Mouse (Mus musculus) ZHBTc4 (cell line): ENCODE results near the gene Sec14l1.

Experiments used
- DNase-seq: peaks from one replicate; pipeline ENCODE4 v3.0.0-alpha.2; 2011; ENCODE audit warnings: low read depth, low spot score

Gene Sec14l1

DNA sequence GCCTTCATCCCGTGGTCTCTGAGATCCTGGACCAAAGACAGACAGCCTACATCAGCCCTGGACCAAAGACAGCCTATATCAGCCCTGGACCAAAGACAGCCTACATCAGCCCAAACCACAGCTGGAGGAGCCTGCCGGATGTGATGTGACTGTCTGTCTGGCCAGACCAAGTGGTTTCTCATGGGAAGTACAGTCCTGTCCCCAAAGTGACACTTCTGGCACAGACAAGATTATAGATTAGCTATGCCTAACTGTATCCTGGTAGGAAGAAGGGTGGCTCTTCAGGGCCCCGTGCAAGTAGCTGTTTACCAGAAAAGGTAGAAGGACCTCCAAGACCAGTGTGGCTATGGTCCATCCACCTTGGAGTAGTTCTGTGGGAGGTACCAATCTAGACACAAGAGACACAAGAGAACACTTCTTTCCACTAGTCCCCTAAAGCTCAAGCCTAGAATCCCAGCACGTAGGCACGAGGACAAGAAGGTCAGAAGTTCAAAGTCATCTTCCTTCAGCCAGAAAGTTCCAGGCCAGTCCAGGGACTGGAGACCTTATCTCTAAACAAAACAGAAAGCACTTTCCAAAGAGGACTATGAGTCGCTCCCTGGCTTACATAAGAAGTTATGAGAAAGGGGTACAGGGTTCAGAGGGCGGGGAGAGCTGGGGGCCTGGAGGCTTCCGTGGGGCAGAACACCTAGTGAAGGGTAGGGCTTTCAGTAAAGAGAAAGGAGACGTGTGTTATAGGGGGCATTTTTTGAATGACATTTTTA is 27.8 kb upstream of the Sec14l1 start:
- no peak for DNase-seq

DNA sequence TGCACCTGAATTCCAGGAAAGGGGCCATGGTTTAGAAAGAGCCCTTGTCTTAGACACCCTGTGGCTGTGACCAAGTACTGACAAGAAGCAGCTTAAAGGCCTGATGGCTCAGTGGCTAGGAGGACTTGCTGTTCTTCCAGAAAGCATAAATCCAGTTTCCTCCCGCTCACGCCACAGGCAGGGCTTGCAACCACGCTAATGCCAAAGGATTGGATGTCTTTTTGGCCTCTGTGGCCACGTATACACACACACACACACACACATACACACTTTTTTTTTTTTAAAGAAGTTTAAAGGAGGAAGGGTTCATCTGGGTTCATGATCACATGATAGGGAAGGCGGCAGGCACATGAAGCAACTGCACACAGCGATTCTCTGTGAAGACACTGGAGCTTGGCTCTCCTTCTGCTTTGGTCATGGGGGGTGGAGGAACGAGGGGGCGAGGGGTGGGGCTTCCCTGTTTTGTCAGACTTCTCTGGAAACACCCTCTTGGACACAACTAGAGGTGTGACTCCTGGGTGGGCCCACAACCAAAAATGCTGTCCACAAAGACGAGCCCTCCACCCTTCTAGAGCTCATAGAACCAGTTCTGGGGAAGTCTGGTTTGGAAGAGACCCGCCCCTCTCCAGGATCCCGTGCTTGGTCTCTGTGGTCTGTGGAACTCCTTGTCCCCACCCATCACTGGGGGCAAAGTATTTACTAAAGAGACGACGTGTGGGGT is 26.5 kb upstream of the Sec14l1 start:
- peak; percentile 93 for DNase-seq

GRCm38 (mm10) chr11:117089673-117090419 is 25.1 kb upstream of the Sec14l1 start:
- no peak for DNase-seq

DNA sequence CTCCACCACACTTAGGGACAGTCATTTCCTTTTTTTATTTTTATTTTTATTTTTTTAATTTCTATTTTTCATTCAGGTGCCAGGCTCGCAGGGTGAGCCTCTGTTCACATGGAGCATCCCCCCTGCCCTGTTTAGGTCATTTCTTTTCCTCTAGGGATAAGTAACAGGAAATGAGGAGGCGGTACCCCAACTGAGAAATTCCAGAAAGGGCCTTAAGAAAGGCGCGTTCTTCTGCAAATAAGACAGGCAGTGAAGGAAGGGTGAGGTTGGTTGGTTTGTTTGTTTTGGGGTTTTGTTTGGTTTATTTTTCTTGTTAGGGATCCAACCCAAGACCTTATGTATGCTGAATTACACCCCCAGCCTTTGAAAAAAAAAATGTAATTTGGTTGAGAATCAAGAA is 23.6 kb upstream of the Sec14l1 start:
- no peak for DNase-seq

- DNase-seq: peak; percentile 96
Measured at GRCm38 (mm10) chr11:117091845-117092244, 23.1 kb upstream of the Sec14l1 start.

DNA sequence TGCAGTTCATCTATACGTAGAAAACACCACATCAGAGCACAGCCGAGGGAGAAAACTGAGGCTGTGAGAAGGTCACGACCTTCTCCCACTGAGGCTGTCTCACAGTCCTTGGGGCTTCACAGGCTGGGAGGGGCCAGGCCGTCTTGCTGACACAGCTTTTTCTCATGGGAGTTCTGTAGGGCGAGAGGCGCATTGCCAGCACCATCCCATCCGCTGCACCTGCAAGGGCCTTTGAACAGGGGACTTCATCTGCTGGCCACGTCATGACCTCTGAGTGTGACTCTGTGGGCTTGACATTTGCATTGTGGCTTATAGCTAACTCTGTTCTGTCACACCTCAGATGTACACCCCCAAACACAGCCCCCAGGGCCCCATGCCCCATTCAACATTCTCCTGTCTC is 22.3 kb upstream of the Sec14l1 start:
- DNase-seq: peak; percentile 91

GRCm38 (mm10) chr11:117093900-117094552 is 20.9 kb upstream of the Sec14l1 start:
- DNase-seq: no peak

DNA sequence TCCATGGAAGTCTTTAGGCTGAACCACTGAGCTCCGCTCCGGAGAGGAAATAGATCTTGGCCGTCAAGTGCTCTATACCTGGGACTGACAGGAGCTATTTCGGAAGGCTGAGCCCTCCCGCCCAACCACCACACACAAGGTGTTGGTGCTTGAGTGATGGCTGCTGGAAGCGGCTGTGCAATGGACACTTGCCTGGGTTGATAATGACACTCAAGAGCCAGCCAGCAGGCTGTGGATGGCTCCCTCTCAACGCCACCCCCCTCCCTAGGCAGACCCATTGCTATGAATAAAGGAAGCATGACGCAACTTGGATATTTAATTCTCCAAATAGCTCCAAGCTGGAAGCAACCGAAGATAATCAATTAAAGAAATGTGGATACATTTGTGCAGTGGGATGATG is 20.3 kb upstream of the Sec14l1 start:
- no peak for DNase-seq

- DNase-seq: no peak
Measured at GRCm38 (mm10) chr11:117097021-117097420, 17.9 kb upstream of the Sec14l1 start.

DNA sequence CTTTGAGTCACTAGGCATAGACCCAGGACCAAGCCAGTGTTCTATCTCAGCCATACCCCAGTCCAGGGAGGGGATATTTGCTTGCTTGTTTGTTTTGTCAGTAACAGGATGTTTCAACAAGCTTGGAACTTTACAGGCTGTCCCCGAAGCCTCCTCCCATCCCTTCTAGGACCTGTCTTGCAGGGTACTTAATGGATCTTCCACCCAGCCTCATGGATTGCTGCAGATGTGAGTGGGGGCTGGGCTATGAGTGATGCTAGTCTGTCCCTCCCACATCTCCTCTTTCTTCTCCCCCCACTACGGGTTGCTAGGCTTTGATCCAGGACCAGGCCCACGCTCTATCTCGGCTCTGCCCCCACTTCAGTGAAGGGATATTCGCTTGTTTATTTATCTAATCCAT is 16.8 kb upstream of the Sec14l1 start:
- no peak for DNase-seq

DNA sequence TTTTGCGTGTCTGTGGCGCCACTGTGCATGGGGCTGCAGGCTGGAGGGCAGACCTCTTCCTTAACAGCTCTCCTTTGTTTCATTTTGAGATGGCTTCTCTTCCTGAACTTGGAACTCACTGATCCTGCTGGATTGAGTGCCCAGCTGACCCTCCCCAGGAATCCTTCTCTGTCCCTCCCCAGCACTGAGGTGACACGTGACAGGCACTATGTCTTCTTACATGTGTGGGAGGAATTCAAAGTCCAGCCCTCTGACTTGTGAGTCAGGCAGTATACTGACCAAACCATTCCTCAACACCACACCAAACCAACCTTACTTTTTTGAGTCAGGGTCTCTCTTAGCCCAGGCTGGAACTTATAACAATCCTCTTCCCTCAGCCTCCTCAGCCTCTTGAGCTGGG is 16.2 kb upstream of the Sec14l1 start:
- DNase-seq: no peak

GRCm38 (mm10) chr11:117099372-117099771 is 15.6 kb upstream of the Sec14l1 start:
- DNase-seq: no peak

DNA sequence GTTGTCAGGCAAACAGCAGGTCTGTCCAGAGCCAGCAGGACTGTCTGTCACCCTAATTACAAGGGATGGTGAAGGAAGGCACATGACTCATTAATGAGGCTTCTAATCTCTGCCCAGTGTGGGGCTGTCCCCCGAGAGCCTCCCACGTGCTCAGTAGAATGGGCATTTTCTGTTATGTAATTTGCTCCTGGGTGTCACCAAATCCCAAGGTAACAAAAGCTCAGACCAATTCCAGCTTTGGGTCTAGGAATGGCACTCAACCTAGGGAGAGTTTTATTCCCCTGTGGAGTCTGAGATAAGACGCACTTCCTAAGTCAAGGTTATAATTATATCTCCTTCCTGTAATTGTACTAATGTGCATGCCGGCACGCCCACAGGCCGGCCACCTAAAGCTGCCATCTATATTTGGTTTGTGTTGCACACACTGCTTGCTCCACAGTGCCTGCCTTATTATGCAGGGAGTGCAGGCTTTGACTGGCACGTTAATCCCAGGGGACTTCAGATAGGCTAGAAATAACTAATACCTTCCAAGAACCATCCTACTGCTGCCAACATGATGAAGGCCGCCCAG is 13.5 kb upstream of the Sec14l1 start:
- no peak for DNase-seq

- DNase-seq: no peak
Measured at GRCm38 (mm10) chr11:117101925-117102717, 12.8 kb upstream of the Sec14l1 start.

DNA sequence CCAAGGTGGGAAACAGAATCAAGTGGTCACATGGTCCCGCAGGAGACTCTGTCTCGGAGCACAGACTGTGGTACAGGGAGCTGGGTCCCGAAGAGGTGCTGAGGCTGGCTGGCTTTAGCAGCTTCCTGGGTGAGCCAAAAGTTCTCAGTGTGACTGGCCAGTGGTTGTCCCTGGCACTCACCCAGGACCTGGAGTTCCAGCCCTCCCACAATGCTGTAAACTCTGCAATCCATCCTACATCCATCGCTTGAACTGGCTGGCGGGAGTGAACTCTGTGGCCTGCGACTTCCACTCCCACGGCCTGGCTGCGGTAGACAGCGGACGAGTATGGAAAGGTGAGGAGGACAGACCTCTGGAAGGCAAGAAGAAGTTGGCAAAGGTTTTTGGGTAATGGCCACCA is 11.4 kb upstream of the Sec14l1 start:
- no peak for DNase-seq

DNA sequence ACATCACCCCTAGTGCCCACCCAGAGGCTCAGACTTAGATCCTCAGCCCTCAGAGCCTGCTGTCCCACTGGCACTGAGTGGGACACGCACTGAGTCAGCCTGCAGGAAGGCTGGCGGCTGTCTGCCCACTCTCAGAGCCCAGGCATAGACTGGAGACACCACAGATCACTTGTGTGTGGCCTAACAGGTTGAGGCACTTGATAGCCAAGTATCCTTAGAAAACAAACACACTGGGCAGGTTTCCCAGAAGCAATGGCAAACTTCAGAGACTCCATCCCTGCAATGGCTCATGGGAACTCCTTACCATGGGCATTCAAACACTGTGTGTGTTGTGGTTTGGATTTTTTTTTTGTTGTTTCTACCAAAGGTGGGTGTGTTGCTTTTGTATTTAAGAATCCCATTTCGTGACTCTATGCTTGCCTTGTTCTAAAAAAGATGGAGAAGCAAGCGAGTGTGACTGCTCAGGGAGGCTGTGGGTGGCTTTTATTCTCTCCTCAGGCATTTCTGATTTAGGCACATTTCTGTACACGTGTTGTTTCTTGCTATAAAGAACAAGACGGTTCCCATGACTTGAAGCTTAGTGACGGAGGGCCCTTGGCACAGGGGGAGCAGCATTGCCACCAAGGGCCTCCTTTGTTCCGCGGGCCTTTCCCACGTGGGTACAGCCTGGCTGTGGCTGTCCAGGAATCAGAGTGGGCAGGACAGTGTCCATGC is 10.8 kb upstream of the Sec14l1 start:
- DNase-seq: no peak

- no peak for DNase-seq
Measured at GRCm38 (mm10) chr11:117105315-117105714, 9.7 kb upstream of the Sec14l1 start.

DNA sequence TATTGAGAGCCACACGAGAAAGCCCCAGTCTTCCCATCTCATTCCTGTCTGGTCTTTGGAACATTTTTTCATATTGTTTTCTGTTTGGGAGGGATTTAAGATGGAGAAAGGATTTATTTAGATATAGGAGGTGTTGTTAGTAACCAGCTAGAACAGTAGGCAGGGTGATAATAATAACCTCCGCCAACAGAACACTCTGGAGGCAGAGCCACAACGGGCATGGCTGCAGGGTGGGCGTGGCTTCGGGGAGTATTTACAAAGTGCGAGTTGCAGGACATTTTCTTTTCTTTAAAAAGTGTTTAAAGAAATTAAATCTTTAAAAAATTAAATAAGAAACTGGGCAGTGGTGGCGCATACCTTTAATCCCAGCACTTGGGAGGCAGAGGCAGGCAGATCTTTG is 9.1 kb upstream of the Sec14l1 start:
- DNase-seq: no peak

GRCm38 (mm10) chr11:117106633-117107334 is 8.2 kb upstream of the Sec14l1 start:
- no peak for DNase-seq

- no peak for DNase-seq
Measured at GRCm38 (mm10) chr11:117107837-117108236, 7.1 kb upstream of the Sec14l1 start.
